Mouse (Mus musculus): ENCODE data around the gene Ppp1r9a. TPM values are rescaled to one million over a fixed set of nuclear protein-coding genes. Genes with fewer than 3 reads are reported as not detected.

Gene Ppp1r9a
- polyA plus RNA-seq, 1 experiment, result 0.02 TPM

GRCm38 (mm10) chr6:5168158-5168557 is 265.4 kb downstream of the Ppp1r9a start:
- no peak for TF ChIP-seq GATA1 (IDR thresholded peaks at IDR 0.05; ENCODE audit: low read length)

DNA sequence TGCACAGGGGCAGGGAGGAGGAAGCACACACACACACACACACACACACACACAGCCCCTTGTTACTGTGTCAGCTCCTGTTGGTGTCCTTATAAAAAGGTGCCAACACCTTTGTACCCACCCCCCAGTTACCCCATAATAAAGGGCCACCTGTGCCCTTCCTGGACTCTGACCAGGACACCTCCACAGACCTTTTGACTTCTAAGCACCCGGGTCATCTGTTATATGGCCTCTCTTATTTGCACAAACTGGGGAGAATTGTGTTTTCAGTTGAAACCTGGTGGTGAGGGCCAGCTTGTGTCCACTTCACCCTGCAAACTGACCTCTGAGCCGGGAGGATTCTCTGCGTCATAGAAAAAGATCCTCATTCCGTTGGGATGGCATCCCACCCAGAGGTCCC is 268.7 kb downstream of the Ppp1r9a start:
- no peak for TF ChIP-seq GATA1 (IDR thresholded peaks at IDR 0.05; ENCODE audit: low read length)

GRCm38 (mm10) chr6:5172571-5172970 is 269.9 kb downstream of the Ppp1r9a start:
- no peak for TF ChIP-seq GATA1 (IDR thresholded peaks at IDR 0.05; ENCODE audit: low read length)

DNA sequence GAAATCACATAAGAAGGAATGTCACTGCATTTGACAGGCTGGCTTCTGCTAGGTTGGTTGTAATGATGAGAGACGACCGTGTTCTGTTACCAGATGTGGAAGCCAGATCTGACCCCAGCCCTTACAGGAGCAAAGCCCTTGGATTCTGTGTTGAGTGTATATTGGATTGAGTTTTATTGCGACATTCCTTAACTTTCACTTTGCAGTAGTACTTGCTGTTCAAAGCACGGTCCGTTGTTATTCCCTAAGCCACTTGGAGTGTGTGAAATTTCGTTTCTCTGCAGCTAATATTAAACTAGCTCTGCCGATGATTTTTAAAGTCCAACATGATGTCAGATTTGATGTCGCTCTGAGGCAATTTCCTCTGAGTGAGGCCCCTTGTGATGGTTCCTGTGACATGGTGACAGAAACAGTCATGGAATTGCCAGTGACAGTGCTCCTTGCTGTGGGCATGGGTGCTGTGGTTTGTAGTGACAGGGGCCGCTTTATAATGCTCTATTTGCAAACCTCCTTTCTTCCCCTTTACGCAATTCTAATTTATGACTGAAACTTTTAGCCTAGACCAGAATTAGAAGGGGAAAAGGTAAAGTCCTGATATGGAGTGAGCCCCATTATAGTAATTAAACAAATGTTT is 271.6 kb downstream of the Ppp1r9a start:
- TF ChIP-seq GATA1 (IDR thresholded peaks at IDR 0.05; ENCODE audit: low read length), result no peak

DNA sequence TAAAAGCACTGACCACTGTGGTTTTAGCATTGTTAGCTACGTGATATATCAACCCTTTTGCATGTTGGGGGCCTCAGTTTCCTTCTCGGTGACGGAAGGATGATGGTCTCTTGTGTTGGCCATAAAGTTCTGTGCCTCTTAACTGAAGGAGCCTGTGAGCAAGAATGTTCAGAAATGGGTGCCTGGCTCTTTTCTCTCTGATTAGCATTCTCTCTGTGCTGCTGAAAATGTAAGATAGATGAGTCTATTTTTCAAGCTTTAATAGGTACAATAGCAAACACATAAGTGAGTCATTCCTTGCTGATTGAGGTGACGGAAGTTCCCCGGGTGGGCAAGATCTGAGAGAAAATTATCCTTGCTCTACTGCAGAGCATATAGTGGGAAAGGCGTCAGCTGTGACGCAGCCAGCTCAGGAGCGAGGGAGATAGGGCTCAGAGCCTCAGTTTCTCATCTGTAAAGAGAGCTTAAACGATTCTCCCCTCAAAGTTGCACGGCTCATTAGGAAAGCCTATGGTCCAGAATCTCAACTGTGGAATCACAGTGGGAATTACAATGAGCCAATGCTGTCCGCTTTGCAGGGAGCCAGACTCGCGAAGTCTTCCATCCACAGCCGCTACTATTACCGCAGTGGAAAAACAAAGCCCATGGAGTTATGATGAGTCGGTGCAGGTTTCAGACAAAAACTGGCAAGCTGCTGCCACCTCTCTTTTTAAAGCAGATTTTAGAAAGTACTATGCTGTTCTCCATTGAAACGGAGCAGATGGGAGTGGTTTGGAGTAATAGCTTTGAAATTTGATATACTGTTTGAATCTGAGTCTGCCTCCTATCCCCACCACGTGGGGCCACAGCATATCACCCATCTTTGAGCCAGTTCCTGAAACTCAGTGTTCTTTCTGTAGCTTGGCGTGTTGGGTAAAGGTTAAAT is 275.5 kb downstream of the Ppp1r9a start:
- TF ChIP-seq GATA1 (IDR thresholded peaks at IDR 0.05; ENCODE audit: low read length), result no peak

DNA sequence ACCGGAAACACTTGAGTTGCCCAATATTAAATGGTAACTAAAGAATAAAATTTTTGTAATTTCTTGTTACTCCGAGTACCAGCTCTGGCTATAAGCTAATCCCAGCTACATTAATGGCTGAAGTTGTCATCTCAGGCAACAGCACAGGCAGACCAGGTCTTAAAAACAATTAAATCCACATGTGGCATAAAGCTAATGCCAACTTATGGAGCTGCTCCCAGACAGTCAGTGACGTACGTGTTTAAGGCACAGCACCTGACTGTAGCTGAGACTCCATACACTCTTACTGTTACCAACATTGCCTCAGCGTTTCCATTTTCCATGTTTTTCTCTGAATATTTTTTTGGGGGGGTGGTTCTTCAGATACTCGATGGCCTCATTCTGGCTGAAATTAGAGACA is 276.5 kb downstream of the Ppp1r9a start:
- TF ChIP-seq GATA1 (IDR thresholded peaks at IDR 0.05; ENCODE audit: low read length), result no peak

- no peak for TF ChIP-seq GATA1 (IDR thresholded peaks at IDR 0.05; ENCODE audit: low read length)
Measured at GRCm38 (mm10) chr6:5180645-5181044, 277.9 kb downstream of the Ppp1r9a start.

- no peak for TF ChIP-seq GATA1 (IDR thresholded peaks at IDR 0.05; ENCODE audit: low read length)
Measured at GRCm38 (mm10) chr6:5186229-5186950, 283.7 kb downstream of the Ppp1r9a start.

DNA sequence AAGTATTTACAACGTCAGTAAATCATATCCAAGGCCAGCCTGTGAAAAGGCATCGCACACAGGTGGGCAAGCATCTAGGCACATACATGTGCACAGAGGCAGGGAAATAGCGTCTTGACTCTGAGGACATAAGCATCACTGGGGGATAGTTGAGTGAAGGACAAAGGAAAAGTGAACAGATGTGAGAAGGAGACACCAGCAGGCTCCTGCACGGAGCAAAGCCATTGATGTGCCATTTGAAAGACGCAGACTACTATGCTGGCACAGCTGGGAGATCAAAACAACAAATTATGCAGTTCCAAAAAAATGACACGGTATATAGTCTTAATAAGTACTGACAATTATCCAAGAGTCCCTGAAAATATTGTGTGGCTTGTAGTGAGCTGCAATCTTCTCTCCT is 284.9 kb downstream of the Ppp1r9a start:
- no peak for TF ChIP-seq GATA1 (IDR thresholded peaks at IDR 0.05; ENCODE audit: low read length)

DNA sequence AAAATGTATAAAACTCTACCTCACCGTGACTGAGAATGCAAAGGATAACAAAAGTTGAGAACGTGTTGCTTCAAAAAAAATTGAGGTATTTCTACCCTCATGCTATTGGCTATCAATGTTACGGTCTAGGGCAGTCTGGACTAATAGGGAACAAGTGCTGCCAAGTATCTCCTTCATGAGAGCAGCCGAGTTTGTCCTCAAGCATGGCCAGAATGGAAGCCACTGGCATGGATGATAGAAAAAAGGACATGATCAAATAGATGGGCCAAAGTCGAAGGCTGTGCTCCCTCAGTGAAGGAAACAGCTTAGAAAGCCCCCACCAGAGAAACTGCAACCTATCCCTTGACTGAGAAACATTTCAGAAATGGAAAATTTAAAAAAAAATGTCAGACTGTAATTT is 285.3 kb downstream of the Ppp1r9a start:
- no peak for TF ChIP-seq GATA1 (IDR thresholded peaks at IDR 0.05; ENCODE audit: low read length)

DNA sequence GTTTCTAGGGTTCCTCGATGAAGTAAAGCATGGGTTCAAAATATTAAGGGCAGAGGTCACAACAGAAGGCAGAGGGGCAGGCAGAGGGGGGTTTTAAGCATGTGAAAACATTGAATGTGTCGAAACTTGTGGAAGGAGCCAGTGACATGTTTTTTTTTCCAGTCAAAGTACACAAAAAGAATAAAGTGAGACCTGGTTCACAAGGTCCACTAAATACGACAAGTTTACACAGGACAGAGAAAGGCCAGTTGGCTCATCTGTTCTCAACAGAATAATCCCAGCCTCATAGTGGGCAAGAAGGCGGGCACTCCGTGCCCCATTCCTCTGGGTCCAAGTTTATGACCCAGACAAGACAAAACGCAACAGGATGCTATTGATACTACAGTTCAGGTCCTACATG is 286.2 kb downstream of the Ppp1r9a start:
- no peak for TF ChIP-seq GATA1 (IDR thresholded peaks at IDR 0.05; ENCODE audit: low read length)

DNA sequence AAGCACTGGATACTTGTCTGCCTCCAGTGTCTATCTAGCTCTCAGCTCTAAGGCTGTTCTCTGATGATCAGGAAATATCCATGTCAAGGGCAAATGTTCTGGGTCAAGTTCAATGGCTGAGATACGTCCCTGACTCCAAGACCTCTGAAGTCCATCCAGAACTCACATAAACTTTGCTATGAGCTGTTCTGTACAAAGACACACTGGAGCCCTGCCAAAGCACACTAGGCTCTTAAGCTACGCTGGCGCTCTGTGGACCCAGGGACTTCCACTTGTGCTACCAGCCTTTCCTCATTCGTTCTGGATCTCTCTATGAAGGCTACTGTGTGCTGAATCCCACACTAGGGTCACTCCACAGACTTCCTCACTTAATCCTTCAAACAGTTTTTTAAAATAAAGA is 286.8 kb downstream of the Ppp1r9a start:
- no peak for TF ChIP-seq GATA1 (IDR thresholded peaks at IDR 0.05; ENCODE audit: low read length)

- TF ChIP-seq GATA1 (IDR thresholded peaks at IDR 0.05; ENCODE audit: low read length), result no peak
Measured at GRCm38 (mm10) chr6:5190761-5191160, 288.0 kb downstream of the Ppp1r9a start.

DNA sequence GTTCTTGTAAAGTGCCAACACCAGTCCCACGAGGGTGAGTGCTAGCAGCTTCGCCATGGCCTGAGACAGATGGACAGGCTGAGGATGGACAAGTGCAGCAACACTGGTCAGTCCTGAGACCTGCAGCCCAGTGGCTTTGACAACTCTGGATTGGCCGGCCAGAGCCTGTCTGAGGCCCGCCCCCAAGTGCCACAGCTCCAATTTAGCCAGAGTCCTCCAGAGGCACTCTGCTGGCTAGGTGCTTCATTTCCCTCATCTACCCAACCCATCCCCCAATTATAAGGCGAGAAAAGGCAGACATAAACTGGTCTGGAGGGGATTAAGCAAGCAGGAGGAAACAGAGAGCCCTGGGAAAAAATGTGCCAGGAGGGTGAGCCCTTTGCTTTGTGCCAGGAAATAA is 291.0 kb downstream of the Ppp1r9a start, which contains the start of gene Pon1:
Pon1 (minus strand) TSS at position 254 of the 400 bp plus-strand sequence.
- TF ChIP-seq GATA1 (IDR thresholded peaks at IDR 0.05; ENCODE audit: low read length), result no peak

GRCm38 (mm10) chr6:5198590-5198989 is 295.9 kb downstream of the Ppp1r9a start:
- TF ChIP-seq GATA1 (IDR thresholded peaks at IDR 0.05; ENCODE audit: low read length), result no peak

DNA sequence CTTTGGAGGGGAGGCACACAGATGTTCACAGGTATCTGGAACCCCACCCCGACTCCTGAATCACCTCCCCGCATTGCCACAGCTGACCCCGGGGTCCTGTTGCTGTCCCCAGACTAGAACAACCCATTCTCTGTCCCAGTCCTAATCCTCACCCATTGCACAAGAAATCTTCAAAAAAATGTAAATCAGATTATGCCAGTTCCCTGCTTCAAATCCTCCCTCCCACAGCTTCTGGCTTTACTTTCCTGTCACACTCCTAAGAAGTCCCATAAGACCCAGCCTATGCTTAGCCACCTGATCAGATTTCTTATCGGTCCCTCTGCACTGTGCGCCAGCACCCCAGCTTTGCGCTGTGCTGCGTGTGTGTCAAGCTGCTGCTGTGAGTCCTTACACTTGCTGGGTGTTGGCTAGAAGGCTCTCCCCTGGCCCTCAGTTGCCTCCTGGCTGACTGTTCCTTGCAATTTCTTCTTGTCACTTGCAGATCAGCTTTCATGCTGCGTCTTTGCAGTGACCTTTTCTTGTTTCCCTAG is 296.7 kb downstream of the Ppp1r9a start:
- TF ChIP-seq GATA1 (IDR thresholded peaks at IDR 0.05; ENCODE audit: low read length), result no peak
